Mouse (Mus musculus) bone marrow, adult 2 months (tissue): ENCODE results near the gene Ick.

Experiments used
- CTCF ChIP-seq: fragments of 200-500 bp; IDR thresholded peaks from 2 replicates; pipeline ENCODE4 v1.5.1; 2011; ENCODE audit warnings: low read length, control low read depth; ENCODE audit not compliant: control insufficient read depth, insufficient read depth
- POLR2A ChIP-seq: fragments of 200-500 bp; IDR thresholded peaks from 2 replicates; pipeline ENCODE4 v1.6.1; 2011; ENCODE audit warnings: low read depth, mild to moderate bottlenecking, control low read depth, low read length, borderline replicate concordance; ENCODE audit not compliant: control insufficient read depth

- TF ChIP-seq POLR2A (no peak), CTCF (no peak)
Measured at GRCm38 (mm10) chr9:78148149-78148548, 39.2 kb downstream of the Ick start.
